Mouse (Mus musculus) thymus, adult 2 months (tissue): ENCODE measurements around the gene Dnmt1. TPM values are rescaled to one million over a fixed set of nuclear protein-coding genes. Genes with fewer than 3 reads are reported as not detected.

ENCODE experiments used
- DNase-seq: peaks from one replicate; pipeline ENCODE4 v3.0.0; 2021
- H3K27ac ChIP-seq: fragments of 200-500 bp; 2 replicates; pipeline ENCODE4 v1.5.1; 2012; ENCODE audit warnings: low read length, control low read depth; ENCODE audit not compliant: control insufficient read depth, insufficient read depth
- H3K27me3 ChIP-seq: fragments of 200-500 bp; 2 replicates; pipeline ENCODE4 v1.6.1; 2012; ENCODE audit warnings: mild to moderate bottlenecking, low read length, moderate library complexity, mixed read lengths; ENCODE audit not compliant: control insufficient read depth, insufficient read depth
- H3K36me3 ChIP-seq: fragments of 200-500 bp; 2 replicates; pipeline ENCODE4 v1.6.1; 2012; ENCODE audit warnings: mild to moderate bottlenecking, low read length, moderate library complexity; ENCODE audit not compliant: control insufficient read depth, insufficient read depth
- H3K4me1 ChIP-seq: fragments of 200-500 bp; replicated peaks from 2 replicates; pipeline ENCODE4 v1.6.1; 2012; ENCODE audit warnings: low read length; ENCODE audit not compliant: control insufficient read depth, insufficient read depth
- H3K4me3 ChIP-seq: fragments of 200-500 bp; 2 replicates; pipeline ENCODE4 v1.5.1; 2012; ENCODE audit warnings: mild to moderate bottlenecking, low read length, control low read depth, moderate library complexity; ENCODE audit not compliant: control insufficient read depth, insufficient read depth
- CTCF ChIP-seq: fragments of 200-500 bp; IDR thresholded peaks from 2 replicates; pipeline ENCODE4 v1.5.1; 2012; ENCODE audit warnings: mild to moderate bottlenecking, control low read depth, low read length, moderate library complexity, borderline replicate concordance; ENCODE audit not compliant: control insufficient read depth, poor library complexity, insufficient read depth; ENCODE audit errors: extremely low read depth
- POLR2A ChIP-seq: fragments of 200-500 bp; IDR thresholded peaks from 2 replicates; pipeline ENCODE4 v1.6.1; 2012; ENCODE audit warnings: mild to moderate bottlenecking, low read length, control low read depth, moderate library complexity; ENCODE audit not compliant: control insufficient read depth, poor library complexity, insufficient read depth; ENCODE audit errors: extremely low read depth
- WGBS: fragments of 180-500 bp; shearing (Covaris S2); methylation state at CpG from one replicate; pipeline ENCODE4 v1.1.7; 2018; 5-methylcytosine and 5-hydroxymethylcytosine counted together
- polyA plus RNA-seq: library from polyadenylated mRNA; depleted of rRNA; stranded (reverse); fragments of >200 nt; gene quantifications from 2 replicates; pipeline ENCODE4 v1.2.3, GENCODE M21; 2012

The Dnmt1 gene
- polyA plus RNA-seq, 1 experiment = 142 TPM

DNA sequence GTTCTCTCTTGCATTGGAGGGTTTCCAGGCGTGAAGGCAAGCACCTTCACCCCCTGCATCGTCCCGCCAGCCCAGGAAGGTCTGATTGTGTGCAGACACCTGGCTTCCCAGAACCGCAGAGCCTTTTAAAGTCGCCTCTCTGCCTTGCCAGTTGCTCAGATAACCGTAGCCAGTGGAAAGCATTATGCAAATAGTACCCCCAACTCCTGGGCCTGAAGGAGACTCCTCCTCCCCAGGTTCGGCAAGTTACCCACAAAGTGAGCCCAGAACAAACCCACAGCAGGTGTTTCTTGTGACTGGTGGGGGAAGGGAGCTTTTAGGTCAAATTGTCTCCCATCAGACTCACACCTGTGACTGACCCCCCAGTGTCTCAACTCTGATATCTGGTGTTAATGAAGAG, 28.3 kb upstream of the Dnmt1 start:
- H3K27me3 ChIP-seq = no peaks in the 10 kb centered on the region
- 5% methylated on average over 7 of the region's 7 CpGs for WGBS
- no peak for TF ChIP-seq POLR2A
- no peak for TF ChIP-seq CTCF
- no peak overlapping the region for H3K4me3 ChIP-seq
- H3K27ac ChIP-seq = no peak overlapping the region
- peak; percentile 23 for DNase-seq
- H3K36me3 ChIP-seq = no peaks in the 10 kb centered on the region
- H3K4me1 ChIP-seq = peaks cover 37% of the 10 kb centered on the region

DNA sequence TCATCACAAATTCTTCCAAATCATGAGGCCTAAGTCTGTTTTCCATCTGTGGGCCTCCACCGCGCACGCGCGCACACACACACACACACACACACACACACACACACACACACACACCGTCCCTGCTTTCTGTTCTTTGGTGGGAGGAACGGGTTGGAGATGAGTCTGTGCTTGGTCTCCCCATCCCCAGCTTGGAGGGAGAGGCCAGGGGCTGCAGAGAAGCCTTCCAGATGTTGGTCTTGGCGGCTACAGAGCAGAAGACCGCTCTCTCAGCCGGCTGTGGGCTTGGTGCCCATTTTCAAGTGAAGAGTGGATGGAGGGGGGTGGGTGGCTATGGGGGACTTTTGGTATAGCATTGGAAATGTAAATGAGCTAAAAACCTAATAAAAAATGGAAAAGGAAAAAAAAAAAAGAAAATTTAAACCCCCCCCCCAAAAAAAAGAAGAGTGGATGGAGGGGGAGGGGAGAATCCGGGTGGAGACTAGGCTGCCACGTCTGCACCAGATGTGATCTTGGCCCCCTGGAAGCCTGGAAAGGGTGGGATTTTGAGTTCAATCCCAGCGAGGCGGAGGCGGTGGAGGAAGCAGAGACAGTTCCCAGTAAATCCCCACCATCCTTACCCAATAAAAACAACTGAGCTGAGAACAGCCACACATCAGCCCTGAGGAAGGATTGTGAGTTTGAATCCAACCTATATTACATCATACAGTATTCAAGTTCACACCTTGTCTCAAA, 27.4 kb upstream of the Dnmt1 start:
- Histone ChIP-seq H3K27me3 (no peaks in the 10 kb centered on the region), H3K27ac (no peak overlapping the region), H3K36me3 (no peaks in the 10 kb centered on the region), H3K4me1 (peaks cover 37% of the 10 kb centered on the region), H3K4me3 (no peak overlapping the region)
- TF ChIP-seq POLR2A (no peak), CTCF (no peak)
- WGBS = 82% methylated on average over 15 of the region's 15 CpGs
- DNase-seq = no peak

DNA sequence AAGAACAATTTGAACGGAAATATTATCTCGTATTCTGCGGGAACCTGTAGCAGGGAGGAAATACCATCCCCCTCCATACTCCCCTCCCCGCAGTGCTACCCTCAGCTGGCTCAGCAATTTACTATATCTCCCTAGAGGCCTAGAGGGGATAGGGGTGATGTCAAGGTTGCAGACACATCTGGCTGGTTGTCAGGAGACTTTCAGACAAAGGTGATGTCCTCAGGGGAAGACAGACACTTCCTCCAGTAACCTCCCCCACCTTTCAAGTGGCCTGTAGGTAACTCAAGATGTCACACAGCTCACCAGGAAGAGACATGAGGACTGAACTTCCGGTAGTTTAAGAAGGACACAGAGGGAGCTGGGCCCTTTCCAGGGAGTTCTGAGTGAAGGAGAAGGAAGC, 23.5 kb upstream of the Dnmt1 start:
- DNase-seq = peak; percentile 35
- TF ChIP-seq POLR2A = no peak
- TF ChIP-seq CTCF = no peak

DNA sequence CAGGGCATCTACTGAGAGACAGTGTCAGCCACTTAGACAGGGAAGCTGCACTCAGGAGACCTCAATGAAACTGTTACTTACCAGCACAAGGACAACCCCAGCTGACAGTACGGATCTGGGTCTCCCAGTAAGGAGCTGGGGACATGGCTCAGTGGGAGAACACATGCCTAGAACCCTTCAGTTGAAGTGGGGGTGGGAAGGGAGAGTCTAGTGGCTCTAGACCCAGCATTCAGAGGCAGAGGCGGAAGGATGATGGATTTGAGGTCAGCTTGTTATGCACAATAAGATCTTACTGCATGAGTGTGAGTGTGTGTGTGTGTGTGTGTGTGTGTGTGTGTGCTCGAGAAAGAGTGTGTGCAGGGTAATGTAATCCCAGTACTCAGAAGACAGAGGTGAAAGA, 22.5 kb upstream of the Dnmt1 start:
- no peak overlapping the region for H3K27ac ChIP-seq
- no peak overlapping the region for H3K4me3 ChIP-seq
- peaks cover 15% of the 10 kb centered on the region for H3K4me1 ChIP-seq
- no peaks in the 10 kb centered on the region for H3K27me3 ChIP-seq
- WGBS = 87% methylated on average over 3 of the region's 3 CpGs
- no peak for TF ChIP-seq CTCF
- no peak for TF ChIP-seq POLR2A
- no peaks in the 10 kb centered on the region for H3K36me3 ChIP-seq
- no peak for DNase-seq

More for the DNA sequence above, 23.5 kb upstream of the Dnmt1 start:
- Histone ChIP-seq H3K4me1 (peaks cover 25% of the 10 kb centered on the region), H3K4me3 (no peak overlapping the region), H3K36me3 (no peaks in the 10 kb centered on the region), H3K27me3 (no peaks in the 10 kb centered on the region), H3K27ac (peak overlapping the region; percentile 1; the same call in 1 of the 2 replicates)
- WGBS = 12% methylated on average over 5 of the region's 5 CpGs

DNA sequence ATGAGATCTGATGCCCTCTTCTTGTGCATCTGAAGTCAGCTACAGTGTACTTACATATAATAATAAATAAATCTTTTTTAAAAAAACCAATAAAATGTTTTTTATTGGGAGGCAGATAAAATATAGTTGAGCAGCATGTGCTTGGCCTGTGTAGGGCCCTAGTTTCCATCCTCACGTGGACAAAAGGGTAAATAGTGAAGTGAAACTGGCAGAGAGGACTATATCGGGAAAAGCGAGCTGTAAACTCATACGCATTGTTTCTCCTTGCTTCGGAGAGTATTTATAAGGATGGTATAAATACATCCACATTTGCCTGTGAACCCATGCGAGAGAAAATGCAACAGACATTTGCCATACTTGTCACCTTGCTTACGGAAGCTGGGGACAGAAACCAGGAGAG, 20.1 kb upstream of the Dnmt1 start:
- H3K4me1 ChIP-seq = peaks cover 15% of the 10 kb centered on the region
- no peak overlapping the region for H3K27ac ChIP-seq
- no peaks in the 10 kb centered on the region for H3K36me3 ChIP-seq
- TF ChIP-seq POLR2A (no peak), CTCF (no peak)
- WGBS = 85% methylated on average over 7 of the region's 7 CpGs
- DNase-seq = no peak
- H3K27me3 ChIP-seq = no peaks in the 10 kb centered on the region
- no peak overlapping the region for H3K4me3 ChIP-seq

DNA sequence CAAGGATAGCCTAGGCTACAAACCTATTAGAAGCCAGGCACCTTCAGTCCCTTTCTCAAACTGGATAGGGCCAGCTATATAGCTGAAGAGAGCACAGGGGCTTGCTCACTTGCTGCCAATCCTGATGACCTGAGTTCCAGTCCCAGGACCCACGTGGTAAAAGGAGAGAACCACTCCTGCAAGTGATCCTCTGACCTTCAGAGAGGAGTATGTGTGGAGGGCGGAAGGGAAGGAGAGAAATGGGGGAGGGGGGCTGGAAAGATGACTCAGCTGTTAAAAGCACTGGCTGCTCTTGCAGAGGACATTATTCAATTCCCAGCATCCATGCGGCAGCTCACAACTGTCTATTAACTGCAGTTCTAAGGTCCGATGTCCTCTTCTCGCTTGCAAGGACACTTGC, 19.5 kb upstream of the Dnmt1 start:
- Histone ChIP-seq H3K4me1 (peaks cover 18% of the 10 kb centered on the region), H3K36me3 (no peaks in the 10 kb centered on the region), H3K4me3 (no peak overlapping the region), H3K27me3 (no peaks in the 10 kb centered on the region), H3K27ac (no peak overlapping the region)
- no peak for DNase-seq
- TF ChIP-seq CTCF (no peak), POLR2A (no peak)
- 87% methylated on average over 5 of the region's 5 CpGs for WGBS

DNA sequence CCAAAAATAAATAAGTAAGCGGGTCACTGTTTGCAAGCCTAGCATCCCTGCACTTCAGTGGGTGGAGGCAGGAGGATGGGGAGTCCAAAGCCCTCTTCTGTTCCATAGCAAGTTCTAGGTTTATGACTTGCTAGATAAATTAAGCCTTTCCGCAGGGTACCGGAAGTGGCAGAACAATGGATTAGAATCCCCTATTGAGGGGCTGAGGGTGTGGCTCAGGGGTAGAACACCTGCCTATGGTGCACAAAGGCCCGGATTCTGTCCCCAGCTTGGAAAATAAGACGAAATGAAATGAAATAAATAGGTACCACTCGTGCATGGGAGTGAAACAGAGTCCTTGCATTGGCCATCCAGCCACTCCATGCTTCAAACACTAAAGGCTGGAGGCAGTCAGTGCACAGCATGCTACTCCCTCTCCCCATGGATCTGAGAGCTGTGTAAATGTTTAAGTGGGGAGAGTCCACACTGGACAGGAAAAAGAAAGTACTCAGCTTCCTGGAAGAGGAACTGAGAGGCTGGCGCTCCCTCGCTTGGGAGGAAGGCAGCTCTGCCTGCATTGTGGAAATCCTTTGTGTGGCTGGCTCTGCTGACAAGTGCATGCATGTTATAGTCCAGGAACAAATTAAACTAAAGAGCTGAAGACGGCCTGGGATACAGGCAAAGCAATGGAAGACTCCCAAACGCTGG, 18.9 kb upstream of the Dnmt1 start:
- 79% methylated on average over 10 of the region's 10 CpGs for WGBS
- peaks cover 17% of the 10 kb centered on the region for H3K4me1 ChIP-seq
- H3K36me3 ChIP-seq = no peaks in the 10 kb centered on the region
- H3K4me3 ChIP-seq = no peak overlapping the region
- no peak overlapping the region for H3K27ac ChIP-seq
- H3K27me3 ChIP-seq = no peaks in the 10 kb centered on the region
- no peak for DNase-seq
- TF ChIP-seq POLR2A (no peak), CTCF (no peak)
